Mouse (Mus musculus): ENCODE measurements around the gene Spata6. TPM values are rescaled to one million over a fixed set of nuclear protein-coding genes. Genes with fewer than 3 reads are reported as not detected.

Gene Spata6
- 23.2 and 23.6 TPM in 2 replicates for polyA plus RNA-seq (2015; fragmentation: Nextera tagmentation; extraction: Ambion mirVana)

GRCm38 (mm10) chr4:111719776-111720661, at the start of gene Spata6:
Gene Spata6 (plus strand): TSS chr4:111719984.
- Histone ChIP-seq H3K4me1 (peaks cover 11% of the 10 kb centered on the region; the same call in 1 of the 2 replicates), H3K4me3 (replicated peaks) (peak within 1 kb of the TSS; percentile 80), H3K27me3 (replicated peaks) (no peaks in the 10 kb centered on the region), H3K36me3 (no peaks in the 10 kb centered on the region), H3K4me2 (peak within 1 kb of the TSS; percentile 69), H3K9ac (peak within 1 kb of the TSS; percentile 81), H3K9me3 (no peaks in the 10 kb centered on the region), H3K27ac (peak within 1 kb of the TSS; percentile 73)
- ATAC-seq (ENCODE audit: insufficient read depth, low FRiP score, low read depth): peak; percentile 96
- under 1% methylated on average over 50 of the region's 50 CpGs for WGBS

GRCm38 (mm10) chr4:111670566-111671421, 49.0 kb upstream of the Spata6 start:
- Histone ChIP-seq H3K9me3 (no peaks in the 10 kb centered on the region), H3K27ac (peak overlapping the region; percentile 88), H3K36me3 (no peaks in the 10 kb centered on the region), H3K4me1 (peaks cover 9% of the 10 kb centered on the region; the same call in 1 of the 2 replicates), H3K27me3 (replicated peaks) (no peaks in the 10 kb centered on the region), H3K9ac (no peak overlapping the region), H3K4me3 (replicated peaks) (no peak overlapping the region), H3K4me2 (no peak overlapping the region)
- WGBS: 16% methylated on average over 12 of the region's 12 CpGs
- ATAC-seq (ENCODE audit: insufficient read depth, low FRiP score, low read depth): peak; percentile 67

- Histone ChIP-seq H3K27ac (peak overlapping the region; percentile 88), H3K36me3 (no peaks in the 10 kb centered on the region), H3K4me1 (peaks cover 9% of the 10 kb centered on the region; the same call in 1 of the 2 replicates), H3K4me3 (replicated peaks) (no peak overlapping the region), H3K4me2 (no peak overlapping the region), H3K27me3 (replicated peaks) (no peaks in the 10 kb centered on the region), H3K9me3 (no peaks in the 10 kb centered on the region), H3K9ac (no peak overlapping the region)
- ATAC-seq (ENCODE audit: insufficient read depth, low FRiP score, low read depth): peak; percentile 45; the same call in 1 of the 2 replicates
- 36% methylated on average over 4 of the region's 4 CpGs for WGBS
Measured at GRCm38 (mm10) chr4:111671440-111671839, 48.3 kb upstream of the Spata6 start.

- Histone ChIP-seq H3K4me3 (replicated peaks) (no peak overlapping the region), H3K27ac (no peak overlapping the region), H3K4me2 (no peak overlapping the region), H3K4me1 (peaks cover 9% of the 10 kb centered on the region; the same call in 1 of the 2 replicates), H3K9ac (no peak overlapping the region), H3K27me3 (replicated peaks) (no peaks in the 10 kb centered on the region), H3K36me3 (no peaks in the 10 kb centered on the region), H3K9me3 (no peaks in the 10 kb centered on the region)
- no peak for ATAC-seq (ENCODE audit: insufficient read depth, low FRiP score, low read depth)
Measured at GRCm38 (mm10) chr4:111673904-111674303, 45.9 kb upstream of the Spata6 start.

GRCm38 (mm10) chr4:111681926-111682325, 37.9 kb upstream of the Spata6 start:
- Histone ChIP-seq H3K36me3 (no peaks in the 10 kb centered on the region), H3K4me2 (no peak overlapping the region), H3K27me3 (replicated peaks) (no peaks in the 10 kb centered on the region), H3K9me3 (no peaks in the 10 kb centered on the region), H3K4me1 (no peaks in the 10 kb centered on the region; the same call in 1 of the 2 replicates), H3K4me3 (replicated peaks) (no peak overlapping the region), H3K9ac (no peak overlapping the region), H3K27ac (no peak overlapping the region)
- WGBS: 87% methylated on average over 5 of the region's 5 CpGs
- ATAC-seq (ENCODE audit: insufficient read depth, low FRiP score, low read depth): no peak

GRCm38 (mm10) chr4:111682793-111683192, 37.0 kb upstream of the Spata6 start:
- WGBS: 68% methylated on average over 3 of the region's 3 CpGs
- ATAC-seq (ENCODE audit: insufficient read depth, low FRiP score, low read depth): no peak
- H3K4me2 ChIP-seq: no peak overlapping the region
- no peaks in the 10 kb centered on the region for H3K27me3 ChIP-seq (replicated peaks)
- H3K9ac ChIP-seq: no peak overlapping the region
- H3K27ac ChIP-seq: no peak overlapping the region
- H3K36me3 ChIP-seq: no peaks in the 10 kb centered on the region
- H3K4me1 ChIP-seq: no peaks in the 10 kb centered on the region; the same call in 1 of the 2 replicates
- H3K4me3 ChIP-seq (replicated peaks): no peak overlapping the region
- no peaks in the 10 kb centered on the region for H3K9me3 ChIP-seq

GRCm38 (mm10) chr4:111683843-111684242, 35.9 kb upstream of the Spata6 start:
- H3K4me1 ChIP-seq: no peaks in the 10 kb centered on the region; the same call in 1 of the 2 replicates
- no peak overlapping the region for H3K4me3 ChIP-seq (replicated peaks)
- no peak for ATAC-seq (ENCODE audit: insufficient read depth, low FRiP score, low read depth)
- H3K27ac ChIP-seq: no peak overlapping the region
- H3K36me3 ChIP-seq: no peaks in the 10 kb centered on the region
- no peak overlapping the region for H3K9ac ChIP-seq
- H3K4me2 ChIP-seq: no peak overlapping the region
- H3K27me3 ChIP-seq (replicated peaks): no peaks in the 10 kb centered on the region
- no peaks in the 10 kb centered on the region for H3K9me3 ChIP-seq
- 41% methylated on average over 5 of the region's 5 CpGs for WGBS

GRCm38 (mm10) chr4:111685951-111686350, 33.8 kb upstream of the Spata6 start:
- Histone ChIP-seq H3K9ac (no peak overlapping the region), H3K27ac (no peak overlapping the region), H3K36me3 (no peaks in the 10 kb centered on the region), H3K4me1 (no peaks in the 10 kb centered on the region; the same call in 1 of the 2 replicates), H3K4me2 (no peak overlapping the region), H3K27me3 (replicated peaks) (no peaks in the 10 kb centered on the region), H3K9me3 (no peaks in the 10 kb centered on the region), H3K4me3 (replicated peaks) (no peak overlapping the region)
- WGBS: 88% methylated on average over 2 of the region's 2 CpGs
- no peak for ATAC-seq (ENCODE audit: insufficient read depth, low FRiP score, low read depth)

- WGBS: 8% methylated on average over 9 of the region's 9 CpGs
- Histone ChIP-seq H3K9ac (no peak overlapping the region), H3K27me3 (replicated peaks) (no peaks in the 10 kb centered on the region), H3K9me3 (no peaks in the 10 kb centered on the region), H3K36me3 (no peaks in the 10 kb centered on the region), H3K27ac (no peak overlapping the region), H3K4me2 (peak overlapping the region; percentile 48), H3K4me3 (replicated peaks) (no peak overlapping the region; the same call in 1 of the 2 replicates), H3K4me1 (no peaks in the 10 kb centered on the region; the same call in 1 of the 2 replicates)
- ATAC-seq (ENCODE audit: insufficient read depth, low FRiP score, low read depth): peak; percentile 64; the same call in 1 of the 2 replicates
Measured at GRCm38 (mm10) chr4:111686951-111687350, 32.8 kb upstream of the Spata6 start.

- H3K4me3 ChIP-seq (replicated peaks): no peak overlapping the region; the same call in 1 of the 2 replicates
- no peaks in the 10 kb centered on the region for H3K9me3 ChIP-seq
- ATAC-seq (ENCODE audit: insufficient read depth, low FRiP score, low read depth): peak; percentile 55; the same call in 1 of the 2 replicates
- WGBS: 16% methylated on average over 6 of the region's 6 CpGs
- no peaks in the 10 kb centered on the region for H3K36me3 ChIP-seq
- H3K27me3 ChIP-seq (replicated peaks): no peaks in the 10 kb centered on the region
- H3K9ac ChIP-seq: no peak overlapping the region
- H3K4me1 ChIP-seq: no peaks in the 10 kb centered on the region; the same call in 1 of the 2 replicates
- H3K4me2 ChIP-seq: peak overlapping the region; percentile 48
- peak overlapping the region; percentile 40; the same call in 1 of the 2 replicates for H3K27ac ChIP-seq
Measured at GRCm38 (mm10) chr4:111687613-111688012, 32.2 kb upstream of the Spata6 start.

- 52% methylated on average over 5 of the region's 5 CpGs for WGBS
- Histone ChIP-seq H3K27me3 (replicated peaks) (no peaks in the 10 kb centered on the region), H3K27ac (no peak overlapping the region), H3K4me2 (no peak overlapping the region), H3K4me1 (no peaks in the 10 kb centered on the region; the same call in 1 of the 2 replicates), H3K9me3 (no peaks in the 10 kb centered on the region), H3K9ac (no peak overlapping the region), H3K36me3 (no peaks in the 10 kb centered on the region), H3K4me3 (replicated peaks) (no peak overlapping the region)
- ATAC-seq (ENCODE audit: insufficient read depth, low FRiP score, low read depth): peak; percentile 33; the same call in 1 of the 2 replicates
Measured at GRCm38 (mm10) chr4:111691057-111691543, 28.7 kb upstream of the Spata6 start.
